Mouse (Mus musculus): ENCODE results near the gene Atp13a3. TPM values are rescaled to one million over a fixed set of nuclear protein-coding genes. Genes with fewer than 3 reads are reported as not detected.

Gene Atp13a3
- polyA plus RNA-seq, 1 experiment from 2014 or later = 13.0 TPM

- Histone ChIP-seq H3K27me3 (ENCODE audit: control insufficient read depth, insufficient read depth, low read length) (no peaks in the 10 kb centered on the region), H3K9ac (replicated peaks; ENCODE audit: low read depth, low read length) (no peak within 1 kb of the TSS), H3K9me3 (ENCODE audit: control insufficient read depth, low read length) (no peaks in the 10 kb centered on the region), H3K4me1 (ENCODE audit: control insufficient read depth, insufficient read depth, low read length) (no peaks in the 10 kb centered on the region), H3K4me3 (ENCODE audit: low read depth, low read length) (no peak within 1 kb of the TSS), H3K27ac (ENCODE audit: low read depth, low read length) (no peak within 1 kb of the TSS), H3K36me3 (ENCODE audit: control insufficient read depth, insufficient read depth, low read length) (no peaks in the 10 kb centered on the region), H3K4me2 (ENCODE audit: low read depth, low read length) (no peak within 1 kb of the TSS)
- ATAC-seq (ENCODE audit: low read depth) = no peak
- WGBS = 82% methylated on average over 5 of the region's 5 CpGs
These were observed 138.4 kb downstream of the Atp13a3 start, which contains the start of gene Cpn2 for GRCm38 (mm10) chr16:30267359-30267758. Cpn2 (minus strand) TSS chr16:30267499.

- Histone ChIP-seq H3K4me2 (ENCODE audit: low read depth, low read length) (no peak overlapping the region), H3K4me3 (ENCODE audit: low read depth, low read length) (no peak overlapping the region), H3K4me1 (ENCODE audit: control insufficient read depth, insufficient read depth, low read length) (no peaks in the 10 kb centered on the region), H3K27ac (ENCODE audit: low read depth, low read length) (no peak overlapping the region), H3K27me3 (ENCODE audit: control insufficient read depth, insufficient read depth, low read length) (no peaks in the 10 kb centered on the region), H3K9ac (replicated peaks; ENCODE audit: low read depth, low read length) (no peak overlapping the region), H3K9me3 (ENCODE audit: control insufficient read depth, low read length) (no peaks in the 10 kb centered on the region), H3K36me3 (ENCODE audit: control insufficient read depth, insufficient read depth, low read length) (no peaks in the 10 kb centered on the region)
- no peak for ATAC-seq (ENCODE audit: low read depth)
- 89% methylated on average over 5 of the region's 5 CpGs for WGBS
These were observed 139.2 kb downstream of the Atp13a3 start for GRCm38 (mm10) chr16:30266561-30266960.

- Histone ChIP-seq H3K27me3 (ENCODE audit: control insufficient read depth, insufficient read depth, low read length) (no peaks in the 10 kb centered on the region), H3K4me3 (ENCODE audit: low read depth, low read length) (no peak overlapping the region), H3K36me3 (ENCODE audit: control insufficient read depth, insufficient read depth, low read length) (no peaks in the 10 kb centered on the region), H3K4me2 (ENCODE audit: low read depth, low read length) (no peak overlapping the region), H3K27ac (ENCODE audit: low read depth, low read length) (no peak overlapping the region), H3K9me3 (ENCODE audit: control insufficient read depth, low read length) (no peaks in the 10 kb centered on the region), H3K4me1 (ENCODE audit: control insufficient read depth, insufficient read depth, low read length) (no peaks in the 10 kb centered on the region), H3K9ac (replicated peaks; ENCODE audit: low read depth, low read length) (no peak overlapping the region)
- ATAC-seq (ENCODE audit: low read depth) = no peak
- WGBS = 83% methylated on average over 4 of the region's 4 CpGs
These were observed 140.2 kb downstream of the Atp13a3 start for GRCm38 (mm10) chr16:30265611-30266010.

GRCm38 (mm10) chr16:30263156-30263555 is 142.6 kb downstream of the Atp13a3 start:
- Histone ChIP-seq H3K27ac (ENCODE audit: low read depth, low read length) (no peak overlapping the region), H3K27me3 (ENCODE audit: control insufficient read depth, insufficient read depth, low read length) (no peaks in the 10 kb centered on the region), H3K4me2 (ENCODE audit: low read depth, low read length) (no peak overlapping the region), H3K4me1 (ENCODE audit: control insufficient read depth, insufficient read depth, low read length) (no peaks in the 10 kb centered on the region), H3K9ac (replicated peaks; ENCODE audit: low read depth, low read length) (no peak overlapping the region), H3K36me3 (ENCODE audit: control insufficient read depth, insufficient read depth, low read length) (no peaks in the 10 kb centered on the region), H3K4me3 (ENCODE audit: low read depth, low read length) (no peak overlapping the region), H3K9me3 (ENCODE audit: control insufficient read depth, low read length) (no peaks in the 10 kb centered on the region)
- ATAC-seq (ENCODE audit: low read depth) = no peak
- 60% methylated on average over 4 of the region's 4 CpGs for WGBS

- H3K36me3 ChIP-seq (ENCODE audit: control insufficient read depth, insufficient read depth, low read length) = no peaks in the 10 kb centered on the region
- H3K4me1 ChIP-seq (ENCODE audit: control insufficient read depth, insufficient read depth, low read length) = no peaks in the 10 kb centered on the region
- H3K27ac ChIP-seq (ENCODE audit: low read depth, low read length) = no peak overlapping the region
- H3K4me3 ChIP-seq (ENCODE audit: low read depth, low read length) = no peak overlapping the region
- ATAC-seq (ENCODE audit: low read depth) = 0 out of 2 replicates have a peak, but pooled peaks have one; percentile 21
- H3K4me2 ChIP-seq (ENCODE audit: low read depth, low read length) = no peak overlapping the region
- H3K9me3 ChIP-seq (ENCODE audit: control insufficient read depth, low read length) = no peaks in the 10 kb centered on the region
- 0% methylated on average over 2 of the region's 2 CpGs for WGBS
- no peaks in the 10 kb centered on the region for H3K27me3 ChIP-seq (ENCODE audit: control insufficient read depth, insufficient read depth, low read length)
- no peak overlapping the region for H3K9ac ChIP-seq (replicated peaks; ENCODE audit: low read depth, low read length)
These were observed 143.1 kb downstream of the Atp13a3 start for GRCm38 (mm10) chr16:30262664-30263063.

Other genes starting within 250 kb of the Atp13a3 start
- gene Cpn2, start 138.5 kb downstream of the Atp13a3 start, polyA plus RNA-seq (2014; fragmentation: Nextera tagmentation; extraction: Ambion mirVana) = not detected in 2 replicates
- 0.31 and 1.1 TPM in 2 replicates for gene Lrrc15, start 122.7 kb downstream of the Atp13a3 start, polyA plus RNA-seq (2014; fragmentation: Nextera tagmentation; extraction: Ambion mirVana)
- gene Gp5, start 95.2 kb downstream of the Atp13a3 start, polyA plus RNA-seq (2014; fragmentation: Nextera tagmentation; extraction: Ambion mirVana) = 0.29 and 0.62 TPM in 2 replicates
- 65.0 and 73.8 TPM in 2 replicates for gene Tmem44, start 144.9 kb upstream of the Atp13a3 start, polyA plus RNA-seq (2014; fragmentation: Nextera tagmentation; extraction: Ambion mirVana)
- 43.9 and 49.0 TPM in 2 replicates for gene Lsg1, start 181.6 kb upstream of the Atp13a3 start, polyA plus RNA-seq (2014; fragmentation: Nextera tagmentation; extraction: Ambion mirVana)
- 8.8 and 11.2 TPM in 2 replicates for gene Fam43a, start 193.7 kb upstream of the Atp13a3 start, polyA plus RNA-seq (2014; fragmentation: Nextera tagmentation; extraction: Ambion mirVana)

Data from neural tube, embryonic 14.5 days (tissue).